Mouse (Mus musculus) kidney, adult 9 months (tissue): ENCODE measurements around the gene Galr2.

Experiments used
- DNase-seq: peaks from one replicate; pipeline ENCODE4 v3.0.0; 2022

The Galr2 gene

DNA sequence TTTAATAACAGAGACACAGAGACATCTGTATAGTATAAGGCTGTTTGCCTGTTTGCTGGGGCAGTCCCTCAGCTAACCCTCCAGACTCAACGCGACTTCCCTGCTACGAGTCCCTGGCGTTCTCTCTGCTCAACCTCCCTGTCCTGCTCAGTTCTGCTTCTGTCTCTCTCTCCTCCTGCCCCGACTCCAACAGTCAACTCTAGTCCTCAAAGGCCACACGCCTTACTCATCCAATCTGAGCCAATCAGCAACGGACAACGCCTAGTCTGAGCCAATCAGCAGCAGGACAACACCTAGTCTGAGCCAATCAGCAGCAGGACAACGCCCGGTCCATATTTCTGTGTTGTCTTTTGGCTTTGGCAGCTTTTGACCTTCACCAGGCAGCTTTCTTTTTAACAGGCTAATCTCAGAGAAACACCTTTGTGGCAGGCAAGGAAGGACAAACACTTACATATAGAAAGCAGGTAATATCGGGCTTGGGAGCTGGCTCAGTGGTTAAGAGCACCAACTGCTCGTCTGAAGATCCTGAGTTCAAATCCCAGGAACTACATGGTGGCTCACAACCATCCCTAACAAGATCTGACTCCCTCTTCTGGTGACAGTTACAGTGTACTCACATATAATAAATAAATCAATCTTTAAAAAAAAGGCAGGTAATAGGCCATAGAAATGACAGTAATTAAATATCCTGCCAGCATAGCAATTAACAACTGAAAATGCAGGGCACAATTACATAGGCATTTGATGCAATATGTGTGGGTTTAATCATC lies 27.2 kb downstream of the Galr2 start:
- no peak for DNase-seq

DNA sequence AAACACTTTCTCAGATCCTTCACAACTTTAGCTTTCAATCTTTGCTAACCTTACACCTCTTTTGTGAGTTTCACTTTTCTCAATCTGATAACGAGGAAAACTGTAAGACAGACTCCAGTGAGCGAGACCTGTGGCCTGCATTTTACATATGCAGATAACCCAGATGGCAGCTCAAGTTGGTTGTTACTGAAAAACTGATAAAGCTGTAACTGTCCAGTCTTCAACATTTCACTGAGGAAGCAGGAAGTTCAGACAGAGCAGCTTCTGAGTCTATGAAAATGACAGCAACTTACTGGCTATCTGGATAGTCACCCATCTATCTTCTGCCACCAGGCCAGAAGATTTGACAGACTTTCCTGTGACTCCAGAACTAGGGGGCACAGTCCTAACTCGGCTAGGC lies 28.9 kb downstream of the Galr2 start:
- DNase-seq = no peak

DNA sequence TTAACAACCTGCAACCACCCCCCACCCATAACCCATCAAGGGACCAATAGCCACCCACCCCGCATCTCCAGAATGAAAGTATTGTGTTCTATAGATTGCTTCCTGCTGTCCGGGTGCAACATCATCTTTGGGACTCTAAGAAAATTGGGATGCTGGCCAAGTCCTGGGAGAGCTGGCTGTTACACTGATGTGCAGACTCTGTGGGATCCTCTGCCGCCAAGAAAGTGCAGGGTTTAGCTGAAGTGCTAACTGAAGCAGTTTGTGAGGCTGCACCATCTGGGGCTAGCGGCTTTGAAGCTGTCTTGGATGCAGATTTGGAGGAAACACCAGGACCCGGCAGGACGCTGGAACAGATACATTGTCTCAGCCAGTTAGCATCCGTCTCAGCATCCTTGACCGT lies 30.4 kb downstream of the Galr2 start:
- DNase-seq = no peak

DNA sequence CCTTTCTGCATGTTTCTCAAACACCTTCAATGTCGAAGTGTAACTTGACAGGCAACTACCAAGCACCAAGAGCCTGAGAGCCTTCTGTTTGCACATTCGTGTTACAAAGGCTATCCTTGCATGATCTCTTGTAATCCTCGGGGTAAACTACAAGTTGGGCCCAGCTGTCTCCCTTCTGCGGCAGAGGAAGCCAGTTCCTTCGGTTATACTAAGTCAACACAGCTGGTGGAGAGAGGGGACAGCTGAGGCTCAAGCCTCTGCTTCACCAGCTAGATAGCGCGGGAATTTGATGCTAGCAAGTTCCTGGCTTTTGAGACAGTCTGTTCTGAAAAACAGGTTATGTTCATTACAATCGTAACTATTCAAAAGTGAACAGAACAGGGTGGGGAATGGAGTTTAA lies 31.6 kb downstream of the Galr2 start:
- no peak for DNase-seq

DNA sequence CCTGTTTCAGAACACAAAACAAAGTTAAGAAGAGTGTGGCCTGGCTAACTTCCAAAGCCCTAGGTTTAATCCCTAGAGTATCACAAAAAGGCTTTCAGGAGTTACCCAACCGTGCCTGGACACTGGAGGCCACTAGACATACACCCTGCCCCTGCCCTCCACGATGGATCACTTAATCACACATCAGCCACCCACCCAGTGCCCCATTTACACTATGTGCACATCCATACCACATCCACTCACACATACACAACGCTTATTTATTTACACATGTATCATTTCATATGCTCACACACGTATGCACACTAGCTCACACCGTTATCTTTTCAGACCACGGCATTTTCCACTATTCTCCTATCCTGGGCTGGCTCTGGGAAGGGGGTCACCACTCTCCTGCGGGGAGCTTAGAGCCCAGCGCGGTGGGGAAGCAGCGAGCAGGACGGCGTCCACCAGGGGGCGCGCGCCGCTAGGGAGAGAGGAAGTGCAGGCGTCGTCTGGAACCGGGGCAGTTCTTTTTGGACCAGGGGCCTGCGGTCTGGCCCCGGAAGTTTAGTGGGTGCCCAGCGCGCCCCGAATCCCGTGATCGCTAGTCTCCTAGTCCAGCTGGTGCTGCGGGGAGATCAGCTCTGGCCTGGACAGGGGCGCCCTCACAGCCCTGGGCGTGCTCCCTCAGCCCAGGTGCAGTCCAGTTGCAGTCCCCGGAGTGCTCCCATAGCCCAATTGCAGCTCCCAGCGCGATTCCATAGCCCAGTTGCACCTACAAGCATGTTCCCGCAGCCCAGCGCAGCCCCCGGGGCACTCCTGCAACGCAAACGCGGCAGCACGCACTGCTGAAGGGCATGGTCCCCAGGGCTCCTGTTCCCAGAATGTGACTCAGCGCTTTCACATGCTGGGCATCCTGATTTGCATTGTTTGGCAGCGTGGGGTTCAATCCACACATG lies 38.2 kb downstream of the Galr2 start:
- DNase-seq = peak; percentile 80

DNA sequence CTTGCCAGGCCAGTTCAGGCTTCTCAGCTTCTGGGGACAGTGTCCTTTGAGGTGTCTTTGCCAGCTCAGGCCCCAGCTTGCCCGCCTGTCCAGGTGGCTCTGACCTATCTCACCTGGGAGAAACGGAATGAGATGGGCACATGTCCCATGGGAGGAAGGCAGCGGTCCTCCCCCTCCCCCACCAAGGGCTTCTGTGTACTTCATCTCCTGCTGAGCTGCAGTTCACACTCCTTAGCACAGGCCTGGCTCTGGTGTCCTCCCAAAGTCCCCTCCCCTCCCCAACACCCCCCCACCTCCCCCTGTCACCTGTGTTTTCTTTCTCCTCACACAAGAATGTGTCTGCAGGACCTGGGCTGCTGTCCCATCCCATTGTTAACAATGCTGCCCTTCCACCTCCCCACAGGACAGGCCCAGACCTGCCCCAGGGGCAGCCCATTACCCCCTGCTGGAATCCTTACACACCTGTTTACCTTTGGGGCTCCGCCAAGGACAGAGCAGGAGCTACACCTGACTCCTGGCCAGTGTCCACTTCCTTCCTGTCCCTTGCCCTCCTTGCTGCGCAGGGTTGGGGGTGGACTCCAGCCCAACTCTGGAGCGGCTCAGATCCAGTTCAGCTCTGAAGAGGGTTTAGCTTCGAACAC lies 46.3 kb downstream of the Galr2 start:
- no peak for DNase-seq

DNA sequence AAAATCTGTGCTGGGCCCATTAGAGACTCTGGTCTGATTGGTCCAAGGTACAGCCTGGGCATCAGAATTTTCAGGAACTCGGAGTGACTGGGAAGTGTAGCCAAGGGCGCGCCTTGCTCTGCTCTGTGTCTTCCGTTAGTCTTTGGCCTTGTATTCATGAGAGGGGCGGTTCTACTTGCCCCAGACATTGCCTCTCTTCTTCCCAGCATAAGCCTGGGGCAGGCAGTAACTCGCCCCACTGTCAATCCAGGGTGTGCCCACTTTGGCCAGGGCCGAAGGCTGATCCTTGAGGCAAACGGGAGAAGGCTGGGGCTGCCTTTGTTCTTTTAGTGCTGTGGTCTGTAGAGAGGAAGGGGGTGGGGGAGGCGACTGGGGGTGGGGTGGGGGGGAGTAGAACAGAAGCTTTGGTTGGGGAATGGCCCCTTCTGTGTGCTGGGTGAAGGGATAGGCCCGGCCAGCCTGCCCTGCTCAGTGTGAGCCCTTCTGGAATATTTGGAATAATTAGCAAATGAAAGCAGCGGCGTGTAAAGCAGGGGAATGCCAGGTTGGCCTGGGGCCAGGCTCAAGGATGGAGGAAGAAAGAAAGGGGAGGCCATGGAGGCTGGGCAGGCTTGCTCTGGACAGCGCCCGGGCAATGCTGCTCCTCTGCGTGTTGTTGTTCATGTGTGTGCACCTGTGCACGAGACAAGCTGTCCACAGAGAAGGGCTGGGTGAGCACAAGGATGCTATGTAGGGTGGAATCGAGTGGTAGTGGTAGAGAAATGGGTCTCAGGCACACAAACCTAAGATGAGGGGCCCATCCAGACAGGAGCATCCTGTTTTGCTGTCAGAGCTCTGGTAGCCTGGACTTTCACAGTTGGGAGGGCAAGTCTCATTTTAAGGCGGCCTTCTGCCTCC lies 48.8 kb downstream of the Galr2 start:
- DNase-seq = peak; percentile 56

DNA sequence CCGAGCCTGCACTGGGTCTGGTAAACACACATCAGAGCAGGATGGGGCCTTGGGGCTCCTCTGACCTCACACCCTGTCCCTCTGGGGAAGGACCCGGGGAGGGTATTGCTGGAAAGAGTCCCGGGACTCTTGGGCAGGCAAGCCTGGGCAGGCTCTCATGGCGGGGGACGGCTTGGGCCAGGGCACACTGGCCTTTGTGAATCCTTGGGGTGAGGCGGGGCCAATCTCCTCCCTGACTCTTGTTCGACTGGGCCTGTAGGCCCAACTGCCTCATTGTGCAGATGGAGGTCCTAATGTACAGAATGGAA lies 49.4 kb downstream of the Galr2 start:
- DNase-seq = no peak

DNA sequence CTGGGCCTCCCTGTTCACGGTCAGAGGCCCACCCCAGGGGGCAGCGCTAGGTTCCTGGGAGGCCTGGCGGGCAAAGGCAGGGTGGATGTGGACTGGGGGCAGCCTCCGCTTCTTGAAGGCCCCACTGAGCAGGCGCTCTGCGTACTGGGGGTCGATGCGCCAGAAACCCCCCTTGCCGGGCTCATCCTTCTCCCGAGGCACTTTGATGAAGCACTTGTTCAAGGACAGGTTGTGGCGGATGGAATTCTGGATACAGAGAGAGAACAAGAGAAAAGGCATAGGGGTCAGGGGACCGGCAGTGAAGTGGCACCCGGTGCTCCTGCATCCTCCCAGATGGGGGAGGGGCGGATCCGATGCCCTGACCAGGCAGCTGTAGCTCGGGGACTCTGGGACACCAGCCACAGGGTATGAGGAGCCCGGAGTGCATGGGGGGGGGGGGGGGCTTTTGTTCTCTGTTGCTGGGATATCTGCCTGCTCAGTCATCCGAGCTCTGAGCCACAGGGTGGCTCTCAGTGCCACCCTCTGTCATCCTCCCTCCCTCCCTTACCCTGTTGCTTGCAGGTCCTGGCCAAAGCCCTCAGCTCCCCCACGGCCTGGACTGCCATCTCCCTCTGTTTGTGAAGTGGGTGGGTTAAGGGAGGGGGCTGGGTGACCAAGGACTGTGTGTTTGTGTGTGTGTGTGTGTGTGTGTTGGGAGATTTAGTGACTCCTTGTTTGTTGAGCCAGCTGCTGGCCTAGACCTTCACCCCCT lies 51.7 kb downstream of the Galr2 start:
- no peak for DNase-seq

DNA sequence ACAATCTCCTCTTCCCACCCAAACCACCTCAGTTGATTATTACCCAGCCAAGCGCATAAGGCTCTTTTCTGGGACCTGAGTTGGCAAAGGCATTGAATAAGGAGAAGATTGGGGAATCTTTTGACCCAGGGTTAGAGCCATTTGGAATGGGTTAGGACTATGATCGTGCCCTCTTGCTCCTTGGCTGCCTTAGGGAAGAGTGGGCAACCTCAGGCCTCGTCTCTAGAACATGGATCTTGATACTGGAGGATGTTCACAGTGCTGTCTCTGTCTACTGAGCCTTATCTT lies 52.2 kb downstream of the Galr2 start:
- DNase-seq = peak; percentile 61
